Mouse (Mus musculus) stomach, postnatal 0 days (tissue): ENCODE measurements around the gene Pts. TPM values are rescaled to one million over a fixed set of nuclear protein-coding genes. Genes with fewer than 3 reads are reported as not detected.

Experiments
- ATAC-seq: fragments of 200-750 bp; cut with Nextera tagmentation; 2 replicates; pipeline ENCODE4 v1.8.0; 2017; ENCODE audit not compliant: low FRiP score, low TSS enrichment
- DNase-seq: peaks from one replicate; pipeline ENCODE4 v3.0.0-alpha.2; 2016; ENCODE audit warnings: low spot score
- H3K27ac ChIP-seq: fragments of 300-500 bp; sonication (generic); replicated peaks from 2 replicates; pipeline ENCODE4 v1.5.1; 2014; ENCODE audit warnings: mild to moderate bottlenecking, control low read depth
- H3K27me3 ChIP-seq: fragments of 300-500 bp; sonication (generic); 2 replicates; pipeline ENCODE4 v1.6.1; 2014; ENCODE audit warnings: low read length; ENCODE audit not compliant: control insufficient read depth, insufficient read depth
- H3K36me3 ChIP-seq: fragments of 300-500 bp; sonication (generic); 2 replicates; pipeline ENCODE4 v1.6.1; 2014; ENCODE audit warnings: low read length, mixed read lengths; ENCODE audit not compliant: control insufficient read depth, insufficient read depth
- H3K4me1 ChIP-seq: fragments of 300-500 bp; sonication (generic); replicated peaks from 2 replicates; pipeline ENCODE4 v1.6.1; 2014; ENCODE audit warnings: antibody characterized with exemption; ENCODE audit not compliant: control insufficient read depth, insufficient read depth
- H3K4me2 ChIP-seq: fragments of 300-500 bp; sonication (generic); replicated peaks from 2 replicates; pipeline ENCODE4 v1.6.1; 2014; ENCODE audit warnings: low read depth, mild to moderate bottlenecking, control low read depth, moderate library complexity
- H3K4me3 ChIP-seq: fragments of 300-500 bp; sonication (generic); 2 replicates; pipeline ENCODE4 v1.5.1; 2014; ENCODE audit warnings: low read depth, low read length, control low read depth
- H3K9ac ChIP-seq: fragments of 300-500 bp; sonication (generic); 2 replicates; pipeline ENCODE4 v1.6.1; 2014; ENCODE audit warnings: mild to moderate bottlenecking, low read length, control low read depth, mixed read lengths
- H3K9me3 ChIP-seq: fragments of 300-500 bp; sonication (generic); 2 replicates; pipeline ENCODE4 v1.6.1; 2016; ENCODE audit warnings: low read length; ENCODE audit not compliant: control insufficient read depth
- CTCF ChIP-seq: IDR thresholded peaks from 2 replicates; pipeline ENCODE4 v1.5.1; 2016; ENCODE audit warnings: antibody characterized with exemption, low read depth, mild to moderate bottlenecking, moderate library complexity
- EP300 ChIP-seq: optimal IDR thresholded peaks from 2 replicates; pipeline ENCODE3; 2016; ENCODE audit warnings: antibody characterized with exemption
- WGBS: fragments of 180-500 bp; shearing (Covaris S2); extraction: QIAGEN DNeasy Blood & Tissue Kit; methylation state at CpG from one replicate; pipeline ENCODE4 v1.1.7; 2014; 5-methylcytosine and 5-hydroxymethylcytosine counted together
- polyA plus RNA-seq: library from polyadenylated mRNA; unstranded; fragments of >200 nt; fragmentation: Nextera tagmentation; extraction: Ambion mirVana; gene quantifications from 2 replicates; pipeline ENCODE4 v1.2.1, GENCODE M21; 2015

Pts gene
- polyA plus RNA-seq, 1 experiment from 2014 or later: 83.8 TPM

GRCm38 (mm10) chr9:50475745-50476144, 52.8 kb downstream of the Pts start:
- TF ChIP-seq CTCF (no peak), EP300 (no peak)
- H3K4me2 ChIP-seq: no peak overlapping the region
- no peak for ATAC-seq

GRCm38 (mm10) chr9:50475318-50475717, 53.2 kb downstream of the Pts start:
- ATAC-seq (no peak), DNase-seq (no peak)
- TF ChIP-seq EP300 (no peak), CTCF (no peak)
- Histone ChIP-seq H3K9ac (no peak overlapping the region), H3K9me3 (no peaks in the 10 kb centered on the region), H3K4me3 (no peak overlapping the region), H3K27me3 (no peaks in the 10 kb centered on the region), H3K4me2 (no peak overlapping the region), H3K36me3 (no peaks in the 10 kb centered on the region), H3K4me1 (peaks cover 3% of the 10 kb centered on the region; the same call in 1 of the 2 replicates), H3K27ac (no peak overlapping the region)
- 78% methylated on average over 7 of the region's 7 CpGs for WGBS

More at GRCm38 (mm10) chr9:50475745-50476144, 52.8 kb downstream of the Pts start:
- no peak overlapping the region for H3K9ac ChIP-seq
- WGBS: 40% methylated on average over 8 of the region's 8 CpGs
- H3K27ac ChIP-seq: no peak overlapping the region
- no peaks in the 10 kb centered on the region for H3K9me3 ChIP-seq
- DNase-seq: no peak
- peaks cover 3% of the 10 kb centered on the region; the same call in 1 of the 2 replicates for H3K4me1 ChIP-seq
- H3K4me3 ChIP-seq: no peak overlapping the region
- no peaks in the 10 kb centered on the region for H3K27me3 ChIP-seq
- no peaks in the 10 kb centered on the region for H3K36me3 ChIP-seq

Other genes with a start within 250 kb of the Pts start
- 215 and 244 TPM in 2 replicates for gene Rpl10-ps3, start 183.8 kb downstream of the Pts start, polyA plus RNA-seq
- gene Plet1, start 34.2 kb downstream of the Pts start, polyA plus RNA-seq: 76.4 and 79.7 TPM in 2 replicates
- gene Il18, start 26.1 kb upstream of the Pts start, polyA plus RNA-seq: 290 and 317 TPM in 2 replicates
- gene Bco2, start 26.5 kb upstream of the Pts start, polyA plus RNA-seq: 4.7 and 5.3 TPM in 2 replicates
- gene Tex12, start 32.6 kb upstream of the Pts start, polyA plus RNA-seq: not detected in 2 replicates
- 425 and 428 TPM in 2 replicates for gene Sdhd, start 75.1 kb upstream of the Pts start, polyA plus RNA-seq
- gene Timm8b, start 75.2 kb upstream of the Pts start, polyA plus RNA-seq: 252 and 278 TPM in 2 replicates
- gene Pih1d2, start 88.6 kb upstream of the Pts start, polyA plus RNA-seq: 2.2 and 3.2 TPM in 2 replicates
- gene Nkapd1, start 88.7 kb upstream of the Pts start, polyA plus RNA-seq: 14.3 and 16.1 TPM in 2 replicates
- 36.7 and 45.2 TPM in 2 replicates for gene Dlat, start 131.1 kb upstream of the Pts start, polyA plus RNA-seq
- 6.6 and 6.9 TPM in 2 replicates for gene Dixdc1, start 210.8 kb upstream of the Pts start, polyA plus RNA-seq
- 22.3 and 22.4 TPM in 2 replicates for gene 2310030G06Rik, start 217.8 kb upstream of the Pts start, polyA plus RNA-seq
- 147 and 174 TPM in 2 replicates for gene Cryab, start 222.6 kb upstream of the Pts start, polyA plus RNA-seq
- gene Hspb2, start 223.6 kb upstream of the Pts start, polyA plus RNA-seq: 21.6 and 23.4 TPM in 2 replicates
- gene Fdxacb1, start 239.5 kb upstream of the Pts start, polyA plus RNA-seq: 7.2 and 8.3 TPM in 2 replicates
- gene Alg9, start 246.3 kb upstream of the Pts start, polyA plus RNA-seq: 19.7 and 19.8 TPM in 2 replicates
- 36.8 and 41.3 TPM in 2 replicates for gene 1110032A03Rik, start 246.8 kb upstream of the Pts start, polyA plus RNA-seq